Mouse (Mus musculus): Measurements from ENCODE around the gene Gsdme. TPM values are rescaled to one million over a fixed set of nuclear protein-coding genes. Genes with fewer than 3 reads are reported as not detected.

The Gsdme gene
- polyA plus RNA-seq, 1 experiment from 2014 or later: 89.6 TPM

GRCm38 (mm10) chr6:50192822-50193221 lies 70.8 kb downstream of the Gsdme start:
- Histone ChIP-seq H3K9ac (ENCODE audit: low read depth, low read length) (no peak overlapping the region), H3K36me3 (ENCODE audit: control insufficient read depth, insufficient read depth, low read length) (peaks cover 3% of the 10 kb centered on the region; the same call in 1 of the 2 replicates), H3K27ac (ENCODE audit: low read length) (no peak overlapping the region), H3K27me3 (ENCODE audit: control insufficient read depth, insufficient read depth, low read depth, low read length) (no peaks in the 10 kb centered on the region), H3K4me2 (ENCODE audit: low read length) (no peak overlapping the region), H3K9me3 (replicated peaks; ENCODE audit: control insufficient read depth, low read length, poor library complexity, severe bottlenecking) (no peaks in the 10 kb centered on the region), H3K4me1 (ENCODE audit: control insufficient read depth, insufficient read depth, low read length) (no peaks in the 10 kb centered on the region), H3K4me3 (ENCODE audit: low read depth, low read length) (no peak overlapping the region)
- WGBS: 95% methylated on average over 3 of the region's 3 CpGs
- ATAC-seq: no peak

GRCm38 (mm10) chr6:50192169-50192568 lies 71.5 kb downstream of the Gsdme start:
- H3K36me3 ChIP-seq (ENCODE audit: control insufficient read depth, insufficient read depth, low read length): no peaks in the 10 kb centered on the region
- no peaks in the 10 kb centered on the region for H3K9me3 ChIP-seq (replicated peaks; ENCODE audit: control insufficient read depth, low read length, poor library complexity, severe bottlenecking)
- no peak overlapping the region for H3K9ac ChIP-seq (ENCODE audit: low read depth, low read length)
- H3K27ac ChIP-seq (ENCODE audit: low read length): no peak overlapping the region
- no peak overlapping the region for H3K4me3 ChIP-seq (ENCODE audit: low read depth, low read length)
- no peak overlapping the region for H3K4me2 ChIP-seq (ENCODE audit: low read length)
- no peaks in the 10 kb centered on the region for H3K4me1 ChIP-seq (ENCODE audit: control insufficient read depth, insufficient read depth, low read length)
- H3K27me3 ChIP-seq (ENCODE audit: control insufficient read depth, insufficient read depth, low read depth, low read length): no peaks in the 10 kb centered on the region
- 73% methylated on average over 1 of the region's 1 CpGs for WGBS
- ATAC-seq: no peak

DNA sequence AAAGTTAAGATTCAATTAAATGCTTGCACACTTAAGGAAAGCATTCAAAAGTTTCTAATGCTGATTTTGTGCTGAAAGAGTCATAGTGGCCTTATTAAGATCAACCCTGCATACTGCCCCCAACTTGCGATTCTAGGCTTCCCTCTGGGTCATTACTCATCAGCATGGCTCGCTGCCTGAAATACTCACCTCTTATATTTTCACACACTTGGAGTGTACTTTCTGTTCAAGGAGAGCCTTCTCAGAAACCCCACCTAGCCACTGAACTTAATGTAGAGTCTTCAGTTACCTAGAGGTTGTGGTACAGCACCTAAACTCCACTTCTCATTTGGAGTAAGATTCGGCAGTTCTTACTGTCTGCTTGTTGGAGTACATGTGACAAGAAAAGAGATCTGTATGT lies 72.1 kb downstream of the Gsdme start:
- H3K4me2 ChIP-seq (ENCODE audit: low read length): no peak overlapping the region
- H3K4me1 ChIP-seq (ENCODE audit: control insufficient read depth, insufficient read depth, low read length): no peaks in the 10 kb centered on the region
- ATAC-seq: no peak
- 95% methylated on average over 3 of the region's 3 CpGs for WGBS
- no peaks in the 10 kb centered on the region for H3K27me3 ChIP-seq (ENCODE audit: control insufficient read depth, insufficient read depth, low read depth, low read length)
- H3K9me3 ChIP-seq (replicated peaks; ENCODE audit: control insufficient read depth, low read length, poor library complexity, severe bottlenecking): no peaks in the 10 kb centered on the region
- no peak overlapping the region for H3K27ac ChIP-seq (ENCODE audit: low read length)
- no peak overlapping the region for H3K4me3 ChIP-seq (ENCODE audit: low read depth, low read length)
- no peak overlapping the region for H3K9ac ChIP-seq (ENCODE audit: low read depth, low read length)
- H3K36me3 ChIP-seq (ENCODE audit: control insufficient read depth, insufficient read depth, low read length): no peaks in the 10 kb centered on the region

DNA sequence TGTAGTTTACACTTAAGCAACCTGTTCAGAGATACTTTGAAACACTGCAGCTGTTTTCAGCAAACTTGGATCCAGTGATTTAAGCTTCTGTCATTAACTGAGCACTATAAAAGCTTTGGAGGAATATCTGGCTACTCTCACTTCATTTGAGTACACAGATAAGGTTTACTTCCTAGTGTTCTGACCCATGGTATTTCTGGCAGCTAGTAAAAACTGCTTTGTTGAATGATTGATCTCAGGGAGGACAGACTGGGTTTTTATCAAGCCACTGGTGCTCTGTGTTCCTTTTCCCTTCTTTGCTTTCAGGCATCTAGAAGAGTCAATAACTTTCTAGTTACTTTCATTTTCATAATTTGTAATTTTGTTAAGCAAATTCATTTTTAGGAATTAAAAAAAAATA lies 74.3 kb downstream of the Gsdme start:
- H3K27me3 ChIP-seq (ENCODE audit: control insufficient read depth, insufficient read depth, low read depth, low read length): no peaks in the 10 kb centered on the region
- no peak overlapping the region for H3K4me3 ChIP-seq (ENCODE audit: low read depth, low read length)
- H3K4me2 ChIP-seq (ENCODE audit: low read length): no peak overlapping the region
- H3K4me1 ChIP-seq (ENCODE audit: control insufficient read depth, insufficient read depth, low read length): no peaks in the 10 kb centered on the region
- H3K9ac ChIP-seq (ENCODE audit: low read depth, low read length): no peak overlapping the region
- no peak overlapping the region for H3K27ac ChIP-seq (ENCODE audit: low read length)
- H3K36me3 ChIP-seq (ENCODE audit: control insufficient read depth, insufficient read depth, low read length): peaks cover 6% of the 10 kb centered on the region; the same call in 1 of the 2 replicates
- no peaks in the 10 kb centered on the region for H3K9me3 ChIP-seq (replicated peaks; ENCODE audit: control insufficient read depth, low read length, poor library complexity, severe bottlenecking)
- no peak for ATAC-seq

DNA sequence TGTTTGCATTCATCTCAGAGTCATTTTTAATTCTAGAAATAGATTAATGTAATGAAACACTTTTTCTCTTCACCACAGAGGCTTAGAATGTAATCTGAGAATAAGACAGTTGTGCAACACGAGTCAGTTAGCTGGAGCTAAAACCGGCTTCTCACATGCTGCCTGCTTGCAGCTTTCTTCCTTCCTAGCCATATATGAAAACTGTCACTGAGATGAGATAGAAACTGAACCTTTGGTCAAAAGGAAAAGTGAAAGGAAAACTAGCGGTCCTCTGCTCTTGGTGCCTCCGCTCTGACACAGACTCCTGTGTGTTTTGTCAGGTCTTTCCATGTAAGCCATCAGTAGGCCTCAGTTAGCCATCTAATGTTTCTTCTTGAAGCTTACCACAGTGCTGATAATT lies 75.7 kb downstream of the Gsdme start:
- Histone ChIP-seq H3K4me3 (ENCODE audit: low read depth, low read length) (no peak overlapping the region), H3K9ac (ENCODE audit: low read depth, low read length) (no peak overlapping the region), H3K36me3 (ENCODE audit: control insufficient read depth, insufficient read depth, low read length) (peaks cover 7% of the 10 kb centered on the region; the same call in 1 of the 2 replicates), H3K27ac (ENCODE audit: low read length) (no peak overlapping the region), H3K27me3 (ENCODE audit: control insufficient read depth, insufficient read depth, low read depth, low read length) (no peaks in the 10 kb centered on the region), H3K9me3 (replicated peaks; ENCODE audit: control insufficient read depth, low read length, poor library complexity, severe bottlenecking) (no peaks in the 10 kb centered on the region), H3K4me1 (ENCODE audit: control insufficient read depth, insufficient read depth, low read length) (no peaks in the 10 kb centered on the region), H3K4me2 (ENCODE audit: low read length) (no peak overlapping the region)
- WGBS: 90% methylated on average over 4 of the region's 4 CpGs
- ATAC-seq: no peak

GRCm38 (mm10) chr6:50180189-50180588 lies 83.5 kb downstream of the Gsdme start:
- Histone ChIP-seq H3K4me2 (ENCODE audit: low read length) (no peak overlapping the region), H3K36me3 (ENCODE audit: control insufficient read depth, insufficient read depth, low read length) (peaks cover 4% of the 10 kb centered on the region; the same call in 1 of the 2 replicates), H3K4me1 (ENCODE audit: control insufficient read depth, insufficient read depth, low read length) (no peaks in the 10 kb centered on the region), H3K27ac (ENCODE audit: low read length) (no peak overlapping the region), H3K9ac (ENCODE audit: low read depth, low read length) (no peak overlapping the region), H3K4me3 (ENCODE audit: low read depth, low read length) (no peak overlapping the region), H3K27me3 (ENCODE audit: control insufficient read depth, insufficient read depth, low read depth, low read length) (no peaks in the 10 kb centered on the region), H3K9me3 (replicated peaks; ENCODE audit: control insufficient read depth, low read length, poor library complexity, severe bottlenecking) (no peaks in the 10 kb centered on the region)
- WGBS: 76% methylated on average over 4 of the region's 4 CpGs
- ATAC-seq: no peak

GRCm38 (mm10) chr6:50175736-50176135 lies 87.9 kb downstream of the Gsdme start:
- 0 out of 2 replicates have a peak, but pooled peaks cover 4% of the 10 kb centered on the region for H3K9me3 ChIP-seq (replicated peaks; ENCODE audit: control insufficient read depth, low read length, poor library complexity, severe bottlenecking)
- H3K4me1 ChIP-seq (ENCODE audit: control insufficient read depth, insufficient read depth, low read length): no peaks in the 10 kb centered on the region
- no peak overlapping the region for H3K9ac ChIP-seq (ENCODE audit: low read depth, low read length)
- no peaks in the 10 kb centered on the region for H3K27me3 ChIP-seq (ENCODE audit: control insufficient read depth, insufficient read depth, low read depth, low read length)
- no peak overlapping the region for H3K4me2 ChIP-seq (ENCODE audit: low read length)
- 87% methylated on average over 1 of the region's 1 CpGs for WGBS
- no peak overlapping the region for H3K4me3 ChIP-seq (ENCODE audit: low read depth, low read length)
- no peak for ATAC-seq
- H3K27ac ChIP-seq (ENCODE audit: low read length): no peak overlapping the region
- peaks cover 4% of the 10 kb centered on the region; the same call in 1 of the 2 replicates for H3K36me3 ChIP-seq (ENCODE audit: control insufficient read depth, insufficient read depth, low read length)

DNA sequence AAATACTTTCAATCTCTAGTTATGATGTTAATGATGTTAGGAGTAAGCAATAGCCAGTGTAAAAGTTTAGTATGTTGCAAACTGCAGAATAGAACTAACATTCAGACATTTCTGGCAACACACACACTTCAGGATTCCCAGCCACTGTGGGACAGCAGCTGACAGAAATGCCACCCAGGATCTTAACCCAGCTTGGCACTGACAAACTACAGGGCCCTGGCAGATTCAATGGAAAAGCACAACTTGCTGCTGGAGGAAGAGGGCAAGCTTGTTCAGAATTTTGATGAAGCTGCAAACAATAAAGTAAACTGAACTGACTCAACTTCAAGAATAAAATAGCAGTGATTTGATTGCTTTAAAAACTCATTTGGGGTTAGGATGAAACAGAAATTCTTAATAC lies 93.9 kb downstream of the Gsdme start:
- H3K36me3 ChIP-seq (ENCODE audit: control insufficient read depth, insufficient read depth, low read length): peaks cover 4% of the 10 kb centered on the region; the same call in 1 of the 2 replicates
- ATAC-seq: no peak
- H3K27me3 ChIP-seq (ENCODE audit: control insufficient read depth, insufficient read depth, low read depth, low read length): no peaks in the 10 kb centered on the region
- H3K4me1 ChIP-seq (ENCODE audit: control insufficient read depth, insufficient read depth, low read length): no peaks in the 10 kb centered on the region
- H3K4me3 ChIP-seq (ENCODE audit: low read depth, low read length): no peak overlapping the region
- no peak overlapping the region for H3K4me2 ChIP-seq (ENCODE audit: low read length)
- no peak overlapping the region for H3K27ac ChIP-seq (ENCODE audit: low read length)
- H3K9me3 ChIP-seq (replicated peaks; ENCODE audit: control insufficient read depth, low read length, poor library complexity, severe bottlenecking): 0 out of 2 replicates have a peak, but pooled peaks cover 4% of the 10 kb centered on the region
- no peak overlapping the region for H3K9ac ChIP-seq (ENCODE audit: low read depth, low read length)

GRCm38 (mm10) chr6:50168821-50169220 lies 94.8 kb downstream of the Gsdme start:
- no peak overlapping the region for H3K4me2 ChIP-seq (ENCODE audit: low read length)
- no peak for ATAC-seq
- 0 out of 2 replicates have a peak, but pooled peaks cover 4% of the 10 kb centered on the region for H3K9me3 ChIP-seq (replicated peaks; ENCODE audit: control insufficient read depth, low read length, poor library complexity, severe bottlenecking)
- peaks cover 4% of the 10 kb centered on the region; the same call in 1 of the 2 replicates for H3K36me3 ChIP-seq (ENCODE audit: control insufficient read depth, insufficient read depth, low read length)
- no peak overlapping the region for H3K27ac ChIP-seq (ENCODE audit: low read length)
- 92% methylated on average over 4 of the region's 4 CpGs for WGBS
- H3K4me3 ChIP-seq (ENCODE audit: low read depth, low read length): no peak overlapping the region
- no peak overlapping the region for H3K9ac ChIP-seq (ENCODE audit: low read depth, low read length)
- no peaks in the 10 kb centered on the region for H3K4me1 ChIP-seq (ENCODE audit: control insufficient read depth, insufficient read depth, low read length)
- H3K27me3 ChIP-seq (ENCODE audit: control insufficient read depth, insufficient read depth, low read depth, low read length): no peaks in the 10 kb centered on the region

Measured in midbrain, embryonic 16.5 days (tissue).